Mouse (Mus musculus) ES-E14 (cell line): ENCODE measurements around the gene Gstp1.

ENCODE experiments used
- CHD2 ChIP-seq: IDR thresholded peaks from 2 replicates; pipeline ENCODE4 v1.6.1; 2014; ENCODE audit warnings: mild to moderate bottlenecking, low read depth, low read length, inconsistent platforms
- HCFC1 ChIP-seq: IDR thresholded peaks from 2 replicates; pipeline ENCODE4 v1.6.1; 2012; ENCODE audit warnings: low read length, inconsistent platforms, borderline replicate concordance; ENCODE audit not compliant: insufficient read depth
- MAFK ChIP-seq: IDR thresholded peaks from 2 replicates; pipeline ENCODE4 v1.6.1; 2014; ENCODE audit warnings: mild to moderate bottlenecking, low read depth, low read length, inconsistent platforms; ENCODE audit not compliant: insufficient read depth
- ZC3H11A ChIP-seq: IDR thresholded peaks from 2 replicates; pipeline ENCODE4 v1.6.1; 2012; ENCODE audit warnings: low read depth, mild to moderate bottlenecking, inconsistent platforms, low read length, borderline replicate concordance
- ZNF384 ChIP-seq: IDR thresholded peaks from 2 replicates; pipeline ENCODE4 v1.6.1; 2012; ENCODE audit warnings: low read depth, low read length, inconsistent platforms

DNA sequence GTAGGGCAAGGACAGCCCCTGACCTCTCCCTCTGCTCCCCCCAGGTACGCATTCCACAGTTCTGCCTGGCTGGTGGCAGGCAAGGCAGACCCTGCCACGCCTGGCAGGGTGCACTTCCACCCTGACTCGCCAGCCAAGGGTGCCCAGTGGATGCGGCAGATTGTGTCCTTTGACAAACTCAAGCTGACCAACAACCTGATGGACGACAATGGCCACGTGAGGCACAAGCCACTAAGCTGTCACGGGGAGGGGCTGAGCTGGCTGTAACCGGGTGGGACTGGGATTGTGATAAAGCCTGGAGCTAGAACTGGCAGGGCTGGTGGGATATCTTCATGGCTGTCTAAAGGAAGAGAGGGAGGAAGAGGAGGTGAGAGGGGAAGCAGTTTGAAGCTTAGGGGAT lies 40.6 kb downstream of the Gstp1 start:
- no peak for TF ChIP-seq HCFC1
- no peak for TF ChIP-seq ZNF384
- no peak for TF ChIP-seq CHD2
- TF ChIP-seq ZC3H11A, result no peak
- no peak for TF ChIP-seq MAFK
